Mouse (Mus musculus): ENCODE measurements around the gene Mfsd4b2. TPM values are rescaled to one million over a fixed set of nuclear protein-coding genes. Genes with fewer than 3 reads are reported as not detected.

Mfsd4b2 gene
- polyA plus RNA-seq (2014; fragmentation: Illumina TruSeq; extraction: RNeasy Lipid Tissue Mini Kit (QIAGEN cat#74804); ENCODE audit: low read depth, low replicate concordance) = 0.41 TPM

GRCm38 (mm10) chr10:39926616-39927139 is at the start of gene Mfsd4b2:
Gene Mfsd4b2 (minus strand): TSS chr10:39926923.

GRCm38 (mm10) chr10:39959761-39960440 is 33.2 kb upstream of the Mfsd4b2 start, which contains the start of gene Mfsd4b3:
Gene Mfsd4b3 (minus strand): TSS chr10:39960153.

GRCm38 (mm10) chr10:39898874-39899371 is 27.8 kb downstream of the Mfsd4b2 start, which contains the start of gene Mfsd4b4:
Gene Mfsd4b4 (minus strand): TSS chr10:39899238.

Other genes with a start within 250 kb of the Mfsd4b2 start
- 49.5 TPM for gene Rev3l, start 194.8 kb downstream of the Mfsd4b2 start, polyA plus RNA-seq (2014; fragmentation: Illumina TruSeq; extraction: RNeasy Lipid Tissue Mini Kit (QIAGEN cat#74804); ENCODE audit: low read depth, low replicate concordance)
- 13.6 TPM for gene Mfsd4b4, start 27.7 kb downstream of the Mfsd4b2 start, polyA plus RNA-seq (2014; fragmentation: Illumina TruSeq; extraction: RNeasy Lipid Tissue Mini Kit (QIAGEN cat#74804); ENCODE audit: low read depth, low replicate concordance)
- gene Mfsd4b3, start 33.2 kb upstream of the Mfsd4b2 start, polyA plus RNA-seq (2014; fragmentation: Illumina TruSeq; extraction: RNeasy Lipid Tissue Mini Kit (QIAGEN cat#74804); ENCODE audit: low read depth, low replicate concordance) = 9.0 TPM
- 0.87 TPM for gene Mfsd4b5, start 59.7 kb upstream of the Mfsd4b2 start, polyA plus RNA-seq (2014; fragmentation: Illumina TruSeq; extraction: RNeasy Lipid Tissue Mini Kit (QIAGEN cat#74804); ENCODE audit: low read depth, low replicate concordance)
- gene Mfsd4b1, start 98.3 kb upstream of the Mfsd4b2 start, polyA plus RNA-seq (2014; fragmentation: Illumina TruSeq; extraction: RNeasy Lipid Tissue Mini Kit (QIAGEN cat#74804); ENCODE audit: low read depth, low replicate concordance) = 2.0 TPM
- gene Slc16a10, start 215.3 kb upstream of the Mfsd4b2 start, polyA plus RNA-seq (2014; fragmentation: Illumina TruSeq; extraction: RNeasy Lipid Tissue Mini Kit (QIAGEN cat#74804); ENCODE audit: low read depth, low replicate concordance) = 20.1 TPM

All from adrenal gland, adult 10 weeks (tissue).